Mouse (Mus musculus): Measurements from ENCODE around the gene Ppp1r17.

Gene Ppp1r17

GRCm38 (mm10) chr6:56017291-56017994 lies at the start of gene Ppp1r17:
TSS of gene Ppp1r17 (plus strand) at chr6:56017497.
- no peak for DNase-seq (ENCODE audit: low read depth)

- peak; percentile 4 for DNase-seq (ENCODE audit: low read depth)
These were observed 44.3 kb upstream of the Ppp1r17 start for GRCm38 (mm10) chr6:55972998-55973397.

GRCm38 (mm10) chr6:55979766-55980165 lies 37.5 kb upstream of the Ppp1r17 start:
- no peak for DNase-seq (ENCODE audit: low read depth)

GRCm38 (mm10) chr6:56008711-56009110 lies 8.6 kb upstream of the Ppp1r17 start:
- no peak for DNase-seq (ENCODE audit: low read depth)

GRCm38 (mm10) chr6:56012384-56012783 lies 4.9 kb upstream of the Ppp1r17 start:
- DNase-seq (ENCODE audit: low read depth), result no peak

GRCm38 (mm10) chr6:56019632-56020031 lies 2.3 kb downstream of the Ppp1r17 start:
- DNase-seq (ENCODE audit: low read depth), result no peak

GRCm38 (mm10) chr6:56025533-56025932 lies 8.2 kb downstream of the Ppp1r17 start:
- no peak for DNase-seq (ENCODE audit: low read depth)

GRCm38 (mm10) chr6:56027318-56027717 lies 10.0 kb downstream of the Ppp1r17 start:
- no peak for DNase-seq (ENCODE audit: low read depth)

- no peak for DNase-seq (ENCODE audit: low read depth)
These were observed 10.7 kb downstream of the Ppp1r17 start for GRCm38 (mm10) chr6:56027966-56028365.

- no peak for DNase-seq (ENCODE audit: low read depth)
These were observed 12.7 kb downstream of the Ppp1r17 start for GRCm38 (mm10) chr6:56029986-56030385.

GRCm38 (mm10) chr6:56032231-56032630 lies 14.9 kb downstream of the Ppp1r17 start:
- DNase-seq (ENCODE audit: low read depth), result no peak

- no peak for DNase-seq (ENCODE audit: low read depth)
These were observed 17.8 kb downstream of the Ppp1r17 start for GRCm38 (mm10) chr6:56035054-56035453.

GRCm38 (mm10) chr6:56039476-56040055 lies 22.3 kb downstream of the Ppp1r17 start:
- DNase-seq (ENCODE audit: low read depth), result no peak

GRCm38 (mm10) chr6:56044270-56044669 lies 27.0 kb downstream of the Ppp1r17 start:
- DNase-seq (ENCODE audit: low read depth), result no peak

- DNase-seq (ENCODE audit: low read depth), result no peak
These were observed 27.4 kb downstream of the Ppp1r17 start for GRCm38 (mm10) chr6:56044716-56045115.

GRCm38 (mm10) chr6:56048580-56048979 lies 31.3 kb downstream of the Ppp1r17 start:
- no peak for DNase-seq (ENCODE audit: low read depth)

GRCm38 (mm10) chr6:56049104-56049503 lies 31.8 kb downstream of the Ppp1r17 start:
- peak; percentile 4 for DNase-seq (ENCODE audit: low read depth)

- DNase-seq (ENCODE audit: low read depth), result no peak
These were observed 46.4 kb downstream of the Ppp1r17 start for GRCm38 (mm10) chr6:56063736-56064135.

GRCm38 (mm10) chr6:56066632-56067282 lies 49.5 kb downstream of the Ppp1r17 start:
- DNase-seq (ENCODE audit: low read depth), result peak; percentile 13

GRCm38 (mm10) chr6:56068516-56068915 lies 51.2 kb downstream of the Ppp1r17 start:
- DNase-seq (ENCODE audit: low read depth), result no peak

GRCm38 (mm10) chr6:56076378-56076805 lies 59.1 kb downstream of the Ppp1r17 start:
- DNase-seq (ENCODE audit: low read depth), result no peak

Measured in c-Kit-positive CD71-negative TER-119-negative erythroid progenitor cells, embryonic 14.5 days (primary cell).